Mouse (Mus musculus) limb, embryonic 12.5 days (tissue): Measurements from ENCODE around the gene Adcy9. TPM values are rescaled to one million over a fixed set of nuclear protein-coding genes. Genes with fewer than 3 reads are reported as not detected.

Experiments used
- ATAC-seq: fragments of 200-750 bp; cut with Nextera tagmentation; 2 replicates; pipeline ENCODE4 v1.8.0; 2017; ENCODE audit warnings: low read depth, moderate TSS enrichment; ENCODE audit not compliant: insufficient number of reproducible peaks, insufficient read depth, low FRiP score, low TSS enrichment
- H3K27ac ChIP-seq: fragments of 300-500 bp; sonication (generic); 2 replicates; pipeline ENCODE4 v1.5.1; 2016; ENCODE audit warnings: mild to moderate bottlenecking, moderate library complexity
- H3K27me3 ChIP-seq: fragments of 300-500 bp; sonication (generic); 2 replicates; pipeline ENCODE4 v1.6.1; 2016; ENCODE audit warnings: mild to moderate bottlenecking, moderate library complexity
- H3K36me3 ChIP-seq: fragments of 300-500 bp; sonication (generic); 2 replicates; pipeline ENCODE4 v1.6.1; 2016; ENCODE audit warnings: mild to moderate bottlenecking, moderate library complexity
- H3K4me1 ChIP-seq: fragments of 300-500 bp; sonication (generic); replicated peaks from 2 replicates; pipeline ENCODE4 v1.6.1; 2016
- H3K4me2 ChIP-seq: fragments of 300-500 bp; sonication (generic); 2 replicates; pipeline ENCODE4 v1.6.1; 2016; ENCODE audit warnings: mild to moderate bottlenecking, moderate library complexity
- H3K4me3 ChIP-seq: fragments of 300-500 bp; sonication (generic); replicated peaks from 2 replicates; pipeline ENCODE4 v1.5.1; 2016; ENCODE audit warnings: mild to moderate bottlenecking
- H3K9ac ChIP-seq: fragments of 300-500 bp; sonication (generic); replicated peaks from 2 replicates; pipeline ENCODE4 v1.6.1; 2016; ENCODE audit warnings: mild to moderate bottlenecking, moderate library complexity
- H3K9me3 ChIP-seq: fragments of 300-500 bp; sonication (generic); 2 replicates; pipeline ENCODE4 v1.6.1; 2016; ENCODE audit warnings: mild to moderate bottlenecking, moderate library complexity
- WGBS: fragments of 180-500 bp; shearing (Covaris S2); methylation state at CpG from one replicate; pipeline ENCODE4 v1.1.7; 2016; 5-methylcytosine and 5-hydroxymethylcytosine counted together
- polyA plus RNA-seq: library from polyadenylated mRNA; unstranded; fragments of >200 nt; fragmentation: Nextera tagmentation; extraction: Ambion mirVana; gene quantifications from 2 replicates; pipeline ENCODE4 v1.2.1, GENCODE M21; 2016

The Adcy9 gene
- polyA plus RNA-seq, 1 experiment from 2014 or later, result 1.6 TPM

DNA sequence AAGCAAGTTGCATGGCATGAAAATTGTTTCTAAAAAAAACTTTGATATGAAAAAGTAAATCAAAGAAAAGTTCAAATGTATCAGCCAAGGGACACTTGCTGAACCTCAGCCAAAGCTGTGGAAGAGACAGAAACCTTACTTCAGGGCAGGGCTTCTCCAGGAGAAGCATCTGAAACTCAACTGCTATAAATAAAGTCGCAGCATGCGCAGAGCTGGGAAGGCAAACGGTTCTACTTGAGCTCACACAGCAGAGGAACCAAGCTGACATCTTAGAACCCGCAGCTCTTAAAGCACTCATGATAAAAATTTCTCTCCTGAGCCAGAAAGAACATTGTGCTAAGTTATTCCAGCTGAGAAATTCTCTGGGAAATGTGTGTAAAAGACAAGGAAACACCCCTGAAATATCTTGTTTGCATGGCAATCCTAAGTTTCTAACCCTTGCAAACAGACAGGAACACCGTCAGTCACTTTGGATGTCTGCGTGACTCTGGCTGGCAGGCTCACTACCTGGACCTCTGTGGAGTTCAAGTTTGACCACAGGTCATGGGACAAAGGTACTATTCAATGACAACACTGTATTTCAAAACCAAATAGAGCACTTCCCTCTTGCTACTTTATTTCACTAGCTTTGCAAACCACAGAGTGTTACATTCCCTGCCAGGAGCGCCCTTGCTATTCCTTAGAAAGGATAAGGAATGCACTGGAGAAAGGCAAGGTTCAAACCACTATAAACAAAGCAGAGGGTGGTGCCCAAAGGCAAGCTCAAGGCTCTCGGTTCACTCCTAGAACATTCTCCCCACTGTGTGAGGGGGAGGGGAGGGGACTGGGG is 15.2 kb downstream of the Adcy9 start:
- Histone ChIP-seq H3K27ac (no peak overlapping the region), H3K27me3 (no peaks in the 10 kb centered on the region), H3K4me3 (no peak overlapping the region), H3K4me2 (no peak overlapping the region), H3K4me1 (no peaks in the 10 kb centered on the region), H3K9ac (no peak overlapping the region), H3K9me3 (no peaks in the 10 kb centered on the region), H3K36me3 (no peaks in the 10 kb centered on the region)
- ATAC-seq, result no peak
- 66% methylated on average over 8 of the region's 8 CpGs for WGBS

DNA sequence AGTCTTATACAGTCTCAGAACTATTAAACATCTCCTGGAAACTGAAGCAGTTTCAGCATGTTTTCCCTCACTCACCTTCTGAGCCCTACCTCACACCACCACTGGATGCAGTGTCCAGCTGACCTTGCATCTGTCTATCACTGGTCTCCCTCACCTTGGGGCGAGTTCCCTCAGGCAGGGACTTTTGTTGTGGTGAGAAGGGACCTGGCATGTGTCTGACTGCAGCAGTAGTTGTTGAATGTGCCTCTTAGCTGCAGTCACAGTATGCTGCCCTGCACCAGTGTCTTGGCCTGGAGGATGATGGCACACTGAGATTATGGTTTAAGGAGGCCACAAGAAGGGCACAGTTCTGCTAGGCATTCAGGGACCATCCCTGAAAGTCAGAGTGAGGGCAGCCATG is 19.2 kb downstream of the Adcy9 start:
- 52% methylated on average over 1 of the region's 1 CpGs for WGBS
- Histone ChIP-seq H3K4me2 (no peak overlapping the region), H3K4me1 (0 out of 2 replicates have a peak, but pooled peaks cover 3% of the 10 kb centered on the region), H3K27me3 (no peaks in the 10 kb centered on the region), H3K9ac (0 out of 2 replicates have a peak overlapping the region, but pooled peaks have one; percentile 12), H3K9me3 (no peaks in the 10 kb centered on the region), H3K36me3 (no peaks in the 10 kb centered on the region), H3K4me3 (no peak overlapping the region), H3K27ac (no peak overlapping the region)
- ATAC-seq, result no peak

DNA sequence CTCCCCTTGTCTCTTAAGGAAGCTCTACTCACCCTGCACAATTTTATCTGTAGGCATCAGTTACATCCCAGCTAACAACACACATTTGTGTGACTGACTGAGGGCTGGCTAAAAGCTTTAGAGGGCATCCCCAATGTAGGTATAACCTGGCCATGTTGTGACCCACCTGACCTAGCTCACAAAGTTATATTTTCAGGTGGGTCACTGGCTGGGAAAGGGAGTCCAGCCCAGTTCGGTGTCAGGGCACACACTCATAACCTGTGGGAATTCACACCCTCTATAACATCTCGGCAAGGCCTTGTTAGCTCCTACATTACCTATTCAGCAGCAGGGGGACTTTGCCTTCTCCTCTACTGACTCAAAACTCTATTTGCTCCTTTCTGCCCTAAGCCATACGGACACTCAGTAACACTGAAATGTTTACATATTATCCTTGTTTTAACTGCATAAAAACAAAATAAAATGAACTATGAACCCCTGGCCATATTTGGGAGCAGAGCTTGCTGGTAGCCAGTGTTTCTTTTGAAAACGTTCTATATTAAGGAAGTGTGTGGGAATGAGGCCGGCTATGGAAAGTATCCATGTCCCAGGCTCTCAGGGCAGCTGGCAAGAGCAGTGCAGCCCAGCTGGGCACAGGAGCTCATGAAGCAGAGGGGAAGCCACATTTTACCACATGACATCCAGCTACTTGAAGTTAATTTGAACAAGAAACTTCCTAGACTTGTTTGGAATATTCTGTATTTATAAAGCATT is 20.7 kb downstream of the Adcy9 start:
- H3K27ac ChIP-seq, result no peak overlapping the region
- H3K9me3 ChIP-seq, result no peaks in the 10 kb centered on the region
- no peak overlapping the region for H3K4me2 ChIP-seq
- no peak for ATAC-seq
- H3K4me1 ChIP-seq, result 0 out of 2 replicates have a peak, but pooled peaks cover 3% of the 10 kb centered on the region
- no peaks in the 10 kb centered on the region for H3K27me3 ChIP-seq
- no peaks in the 10 kb centered on the region for H3K36me3 ChIP-seq
- H3K9ac ChIP-seq, result no peak overlapping the region
- no peak overlapping the region for H3K4me3 ChIP-seq
- WGBS, result 77% methylated on average over 5 of the region's 5 CpGs

DNA sequence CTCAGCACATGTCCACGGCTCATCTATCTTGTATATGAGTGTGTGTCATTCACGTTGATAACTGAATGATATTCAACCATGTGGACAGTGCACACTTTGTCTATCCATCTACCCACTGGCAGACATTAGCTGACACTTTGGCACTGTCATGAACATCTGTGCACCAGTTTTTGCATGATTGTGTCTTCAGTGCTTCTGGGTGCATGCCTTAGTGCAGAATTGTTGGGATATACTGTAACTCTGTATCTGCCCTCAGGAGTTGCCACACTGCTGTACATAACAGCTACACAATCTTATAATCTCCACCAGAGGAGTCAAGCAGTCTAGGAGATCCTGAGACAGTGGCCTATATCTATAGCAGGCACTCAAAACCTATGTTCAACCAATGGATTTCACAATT is 21.5 kb downstream of the Adcy9 start:
- no peak for ATAC-seq
- Histone ChIP-seq H3K4me3 (no peak overlapping the region), H3K27me3 (no peaks in the 10 kb centered on the region), H3K4me2 (no peak overlapping the region), H3K9me3 (no peaks in the 10 kb centered on the region), H3K9ac (no peak overlapping the region), H3K27ac (no peak overlapping the region), H3K4me1 (0 out of 2 replicates have a peak, but pooled peaks cover 3% of the 10 kb centered on the region), H3K36me3 (no peaks in the 10 kb centered on the region)
- WGBS, result 83% methylated on average over 2 of the region's 2 CpGs

DNA sequence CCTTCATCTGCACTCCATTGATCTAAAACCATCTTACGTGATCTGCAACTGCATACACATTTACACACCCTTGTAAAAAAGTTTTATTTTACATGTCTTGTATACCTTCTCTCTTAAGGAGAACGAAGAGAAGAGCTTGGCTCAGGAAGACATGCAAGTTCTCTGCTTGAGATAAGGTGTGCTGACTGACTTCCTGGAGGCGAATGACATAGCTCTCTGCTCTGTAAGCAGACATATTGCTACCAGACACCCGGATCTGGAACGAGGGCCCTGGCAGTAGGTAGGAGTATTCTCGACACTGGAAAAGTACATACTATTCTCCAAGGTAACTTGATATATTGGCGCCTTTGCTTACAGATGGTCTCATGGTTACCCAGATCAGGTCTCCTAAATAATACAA is 22.7 kb downstream of the Adcy9 start:
- ATAC-seq, result no peak
- Histone ChIP-seq H3K9me3 (no peaks in the 10 kb centered on the region), H3K36me3 (no peaks in the 10 kb centered on the region), H3K27me3 (no peaks in the 10 kb centered on the region), H3K4me2 (no peak overlapping the region), H3K4me1 (0 out of 2 replicates have a peak, but pooled peaks cover 3% of the 10 kb centered on the region), H3K9ac (no peak overlapping the region), H3K27ac (no peak overlapping the region), H3K4me3 (no peak overlapping the region)
- WGBS, result 85% methylated on average over 7 of the region's 7 CpGs

DNA sequence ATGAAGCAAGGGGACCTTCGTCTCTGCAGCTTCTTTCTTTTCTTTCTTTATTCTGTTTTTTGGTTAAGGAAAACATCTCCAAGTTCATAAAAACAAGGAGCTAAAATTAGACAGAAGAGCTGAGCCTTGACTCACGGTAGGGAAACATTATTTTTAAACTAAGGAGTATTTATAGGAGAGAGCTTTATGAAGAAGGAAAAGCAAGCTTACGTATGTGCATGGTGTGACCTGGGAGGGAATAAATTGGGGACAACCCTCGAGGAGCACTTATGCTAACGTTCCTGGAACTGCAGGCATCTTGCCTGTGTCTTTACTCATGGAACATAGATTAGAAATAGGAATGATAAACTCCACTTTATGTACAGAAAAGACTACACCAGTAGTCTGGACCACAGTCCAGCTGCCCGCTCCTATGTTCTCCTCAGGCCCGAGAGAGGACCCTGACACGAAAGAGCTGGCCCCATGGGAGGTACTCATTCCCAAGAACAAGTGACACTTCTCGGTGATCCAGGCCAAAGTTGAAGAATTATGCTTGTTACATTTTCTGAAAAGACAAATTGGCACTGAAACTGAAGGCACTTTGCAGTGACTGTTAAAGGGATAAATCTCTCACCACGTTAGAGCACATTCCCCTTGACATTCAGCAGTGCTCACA is 24.5 kb downstream of the Adcy9 start:
- Histone ChIP-seq H3K9ac (no peak overlapping the region), H3K36me3 (no peaks in the 10 kb centered on the region), H3K4me1 (0 out of 2 replicates have a peak, but pooled peaks cover 3% of the 10 kb centered on the region), H3K27ac (no peak overlapping the region), H3K9me3 (no peaks in the 10 kb centered on the region), H3K4me2 (no peak overlapping the region), H3K27me3 (no peaks in the 10 kb centered on the region), H3K4me3 (no peak overlapping the region)
- no peak for ATAC-seq
- 75% methylated on average over 10 of the region's 10 CpGs for WGBS

DNA sequence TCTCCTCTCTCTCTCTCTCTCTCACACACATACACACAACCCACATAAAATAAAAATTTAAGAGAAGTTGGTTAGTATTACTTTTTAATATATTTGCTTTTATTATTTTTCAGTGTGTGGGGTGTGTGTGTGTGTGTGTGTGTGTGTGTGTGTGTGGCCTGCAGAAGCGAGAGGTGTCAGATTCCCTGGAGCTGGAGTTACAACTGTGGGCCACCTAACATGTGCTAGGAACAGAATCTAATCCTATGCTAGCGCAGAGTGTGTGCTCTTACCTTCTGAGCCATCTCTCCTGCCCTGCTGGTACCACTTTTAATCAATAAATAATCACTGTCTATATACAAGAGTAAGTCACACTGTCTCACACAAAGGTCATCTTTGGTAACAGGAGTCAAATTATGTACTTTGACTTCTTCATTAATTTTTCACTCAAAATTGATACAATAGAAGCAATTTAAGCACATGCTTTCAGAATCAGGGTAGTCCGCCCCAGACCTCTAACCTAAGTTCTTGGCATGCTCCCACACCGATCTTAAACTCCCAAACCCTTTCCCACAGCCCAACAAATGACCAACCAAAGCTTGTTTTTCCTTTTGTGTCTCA is 25.2 kb downstream of the Adcy9 start:
- no peak overlapping the region for H3K4me3 ChIP-seq
- no peak for ATAC-seq

DNA sequence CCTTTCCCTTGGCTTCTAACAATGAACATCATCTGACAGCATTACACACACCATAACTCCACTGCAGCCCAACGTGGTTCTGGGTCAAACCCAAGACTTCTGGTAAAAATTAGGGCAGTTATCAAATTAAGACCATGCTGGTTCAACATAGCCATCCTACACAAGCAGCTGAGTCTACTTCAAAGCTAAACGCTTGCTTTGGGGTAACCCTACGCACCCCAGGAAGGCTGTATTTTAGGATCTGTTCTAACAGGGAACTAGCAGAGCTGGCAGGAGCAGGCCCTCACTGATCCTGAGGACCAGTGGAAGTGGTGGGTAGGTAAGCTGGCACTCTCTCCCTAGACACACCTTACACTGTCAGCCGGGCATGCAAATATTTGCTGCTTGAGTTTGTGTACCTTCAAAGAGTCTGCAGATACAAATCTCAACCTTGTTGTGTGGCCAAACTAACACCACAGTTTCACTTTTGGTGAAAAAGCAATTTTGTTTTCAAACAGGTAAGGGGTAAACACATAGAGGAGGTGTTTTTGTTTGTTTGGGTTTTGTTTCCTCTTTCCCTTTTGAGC is 36.7 kb downstream of the Adcy9 start:
- Histone ChIP-seq H3K9ac (no peak overlapping the region), H3K4me1 (no peaks in the 10 kb centered on the region), H3K27me3 (no peaks in the 10 kb centered on the region), H3K36me3 (no peaks in the 10 kb centered on the region), H3K4me2 (no peak overlapping the region), H3K9me3 (no peaks in the 10 kb centered on the region), H3K27ac (no peak overlapping the region), H3K4me3 (no peak overlapping the region)
- WGBS, result 66% methylated on average over 4 of the region's 4 CpGs
- ATAC-seq, result no peak

More for the DNA sequence above, 25.2 kb downstream of the Adcy9 start:
- Histone ChIP-seq H3K9ac (no peak overlapping the region), H3K36me3 (no peaks in the 10 kb centered on the region), H3K27me3 (no peaks in the 10 kb centered on the region), H3K4me2 (no peak overlapping the region), H3K27ac (no peak overlapping the region), H3K4me1 (0 out of 2 replicates have a peak, but pooled peaks cover 3% of the 10 kb centered on the region), H3K9me3 (no peaks in the 10 kb centered on the region)
- 81% methylated on average over 4 of the region's 4 CpGs for WGBS

DNA sequence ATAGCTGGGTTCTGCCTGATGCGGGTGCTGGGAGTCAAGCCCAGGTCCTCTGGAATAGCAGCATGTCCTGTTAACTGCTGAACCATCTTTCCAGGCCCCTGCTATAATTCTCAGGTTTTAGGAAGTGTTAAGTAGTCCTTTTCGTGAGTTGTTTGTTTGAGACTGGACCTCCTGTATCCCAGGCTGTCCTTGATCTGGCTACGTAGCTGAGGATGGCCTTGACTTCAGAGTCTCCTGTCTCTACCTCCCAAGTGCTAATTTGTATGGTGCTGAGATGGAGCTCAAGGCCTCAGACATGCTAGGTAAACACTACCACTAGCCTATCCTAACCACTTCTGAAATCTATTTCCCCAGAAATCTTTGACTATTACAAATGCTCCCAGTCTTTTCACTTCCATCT is 37.9 kb downstream of the Adcy9 start:
- Histone ChIP-seq H3K9ac (no peak overlapping the region), H3K36me3 (no peaks in the 10 kb centered on the region), H3K27me3 (no peaks in the 10 kb centered on the region), H3K4me1 (no peaks in the 10 kb centered on the region), H3K27ac (no peak overlapping the region), H3K9me3 (no peaks in the 10 kb centered on the region), H3K4me3 (no peak overlapping the region), H3K4me2 (no peak overlapping the region)
- ATAC-seq, result no peak
- 90% methylated on average over 3 of the region's 3 CpGs for WGBS

DNA sequence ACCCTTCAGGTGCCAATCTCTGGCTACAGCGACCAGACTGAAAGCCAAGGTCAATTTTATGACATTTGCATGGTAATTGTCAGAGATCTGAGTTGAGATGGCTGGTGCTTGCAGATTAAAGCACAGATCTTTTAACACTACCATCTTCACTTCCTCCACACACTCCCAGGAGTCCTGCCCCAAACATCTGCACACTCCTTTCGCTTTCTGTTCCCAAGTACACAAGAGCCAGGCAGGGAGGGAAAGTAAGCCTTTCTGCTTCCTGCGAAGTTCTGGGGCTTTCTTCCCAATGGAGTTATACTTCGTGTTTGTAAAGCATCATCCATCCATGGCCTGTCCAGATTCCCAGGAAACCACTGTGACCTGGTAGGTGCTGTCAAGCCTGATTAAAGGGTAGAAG is 38.8 kb downstream of the Adcy9 start:
- 79% methylated on average over 4 of the region's 4 CpGs for WGBS
- H3K27ac ChIP-seq, result no peak overlapping the region
- ATAC-seq, result no peak
- no peaks in the 10 kb centered on the region for H3K36me3 ChIP-seq
- H3K4me2 ChIP-seq, result no peak overlapping the region
- H3K4me1 ChIP-seq, result no peaks in the 10 kb centered on the region
- no peaks in the 10 kb centered on the region for H3K27me3 ChIP-seq
- H3K4me3 ChIP-seq, result no peak overlapping the region
- no peaks in the 10 kb centered on the region for H3K9me3 ChIP-seq
- H3K9ac ChIP-seq, result no peak overlapping the region
